Mouse (Mus musculus) adrenal gland, adult 2 months (tissue): ENCODE results near the gene Trip13. TPM values are rescaled to one million over a fixed set of nuclear protein-coding genes. Genes with fewer than 3 reads are reported as not detected.

Source experiments
- DNase-seq: peaks from one replicate; pipeline ENCODE4 v3.0.0; 2021
- long read RNA-seq: library from polyadenylated mRNA; stranded (forward); transcript quantifications from one replicate; pipeline ENCODE4 v2.0.0, GENCODE M21; 2021
- polyA plus RNA-seq: library from polyadenylated mRNA; depleted of rRNA; stranded (reverse); fragments of >200 nt; gene quantifications from 2 replicates; pipeline ENCODE4 v1.2.3, GENCODE M21; 2012; rRNA removed
- total RNA-seq, 2 experiments: library from RNA; stranded (reverse); gene quantifications; 2 replicates each; pipeline ENCODE4 v1.2.3; 2021

Trip13 gene
- total RNA-seq, result 1 to 10 TPM in 1 of 2 experiments, under 1 TPM in 1; 0.69 to 2.2 TPM
- 0.12 TPM in 1 of 2 replicates, not detected in the other for polyA plus RNA-seq
- long read RNA-seq, partial matches to known transcripts, result 0 of 1 reads
- long read RNA-seq, other reads (novel, unspliced or antisense), result 0 of 1 reads

DNA sequence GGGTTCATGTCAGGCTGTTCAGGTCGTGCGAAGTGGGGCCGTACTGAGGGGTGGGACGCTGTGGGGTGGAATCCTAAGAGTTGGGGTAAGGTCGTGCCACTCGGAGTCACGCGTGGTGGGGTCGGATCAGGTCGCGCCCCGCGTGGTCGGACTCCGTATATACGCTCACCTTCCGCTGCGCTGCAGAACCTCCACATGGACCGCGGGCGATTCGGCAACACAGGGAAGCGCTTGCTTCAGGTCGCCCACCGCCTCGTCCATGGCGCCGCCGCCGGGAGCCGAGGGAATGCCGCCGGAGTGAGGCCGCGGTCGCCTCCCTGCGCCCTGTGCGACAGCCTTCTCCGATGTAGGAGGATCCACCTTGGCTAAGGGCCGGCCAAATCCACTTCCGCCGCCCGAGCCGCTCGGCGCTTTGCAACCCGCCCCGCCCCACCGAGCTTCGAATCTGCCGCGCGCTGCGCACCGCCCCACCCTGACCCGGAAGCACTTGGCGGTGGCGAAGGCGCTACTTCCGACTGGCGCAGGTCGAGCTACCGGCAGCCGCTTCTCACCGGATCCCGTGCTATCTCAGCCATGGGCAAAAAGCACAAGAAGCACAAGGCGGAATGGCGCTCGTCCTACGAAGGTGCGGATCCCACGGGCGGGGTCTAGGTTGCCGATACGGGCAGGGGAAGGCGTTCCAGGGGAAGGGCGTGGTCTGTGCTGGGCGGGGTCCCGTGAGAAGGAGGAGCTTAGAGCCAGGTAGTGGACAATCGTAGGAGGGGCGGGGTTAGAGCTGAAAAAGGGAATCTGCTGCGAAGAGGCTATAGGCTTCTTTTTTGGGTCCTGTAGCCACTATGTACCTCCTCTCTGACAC is at the start of gene Trip13, which contains the start of gene Brd9:
TSS of gene Trip13 (minus strand) at position 464 of the 856 bp plus-strand sequence.
TSS of gene Brd9 (plus strand) at position 491 of the 856 bp plus-strand sequence.
- peak; percentile 95 for DNase-seq

DNA sequence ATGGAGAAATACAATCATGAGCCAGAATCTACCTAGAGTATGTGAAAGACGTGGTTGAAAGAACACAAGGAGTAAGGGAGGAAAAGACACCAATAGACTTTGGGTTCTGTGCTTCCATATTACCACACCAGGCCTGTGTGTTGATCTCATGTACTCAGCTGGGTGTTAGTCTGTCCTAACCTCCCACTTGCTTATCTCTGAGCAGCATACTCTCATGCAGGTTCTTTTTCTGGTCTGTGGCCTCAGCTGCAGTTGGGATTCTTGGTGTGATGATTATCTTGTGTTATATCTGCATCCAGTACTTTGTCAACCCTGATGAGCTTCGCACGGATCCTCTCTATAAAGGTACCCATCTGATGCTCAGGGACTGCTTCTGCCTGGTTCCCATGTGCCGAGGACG is 39.4 kb upstream of the Trip13 start:
- DNase-seq, result no peak

DNA sequence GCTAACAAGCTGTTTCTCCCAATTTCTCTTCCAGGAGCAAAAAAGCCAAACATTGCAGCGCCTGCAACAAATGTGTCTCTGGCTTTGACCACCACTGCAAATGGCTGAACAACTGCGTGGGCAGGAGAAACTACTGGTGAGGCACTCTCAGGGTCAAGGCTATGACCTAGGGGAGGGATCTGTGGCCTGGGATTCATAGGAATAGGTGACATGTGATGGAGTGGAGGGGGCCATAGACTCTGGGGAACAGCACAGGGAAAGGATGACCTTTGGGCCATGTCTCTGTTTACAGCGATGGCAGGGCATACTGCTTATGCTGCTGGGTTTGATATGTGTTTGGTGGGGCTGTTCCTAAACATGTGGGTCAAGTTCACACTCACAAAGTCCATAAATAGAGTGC is 36.9 kb upstream of the Trip13 start:
- DNase-seq, result no peak

DNA sequence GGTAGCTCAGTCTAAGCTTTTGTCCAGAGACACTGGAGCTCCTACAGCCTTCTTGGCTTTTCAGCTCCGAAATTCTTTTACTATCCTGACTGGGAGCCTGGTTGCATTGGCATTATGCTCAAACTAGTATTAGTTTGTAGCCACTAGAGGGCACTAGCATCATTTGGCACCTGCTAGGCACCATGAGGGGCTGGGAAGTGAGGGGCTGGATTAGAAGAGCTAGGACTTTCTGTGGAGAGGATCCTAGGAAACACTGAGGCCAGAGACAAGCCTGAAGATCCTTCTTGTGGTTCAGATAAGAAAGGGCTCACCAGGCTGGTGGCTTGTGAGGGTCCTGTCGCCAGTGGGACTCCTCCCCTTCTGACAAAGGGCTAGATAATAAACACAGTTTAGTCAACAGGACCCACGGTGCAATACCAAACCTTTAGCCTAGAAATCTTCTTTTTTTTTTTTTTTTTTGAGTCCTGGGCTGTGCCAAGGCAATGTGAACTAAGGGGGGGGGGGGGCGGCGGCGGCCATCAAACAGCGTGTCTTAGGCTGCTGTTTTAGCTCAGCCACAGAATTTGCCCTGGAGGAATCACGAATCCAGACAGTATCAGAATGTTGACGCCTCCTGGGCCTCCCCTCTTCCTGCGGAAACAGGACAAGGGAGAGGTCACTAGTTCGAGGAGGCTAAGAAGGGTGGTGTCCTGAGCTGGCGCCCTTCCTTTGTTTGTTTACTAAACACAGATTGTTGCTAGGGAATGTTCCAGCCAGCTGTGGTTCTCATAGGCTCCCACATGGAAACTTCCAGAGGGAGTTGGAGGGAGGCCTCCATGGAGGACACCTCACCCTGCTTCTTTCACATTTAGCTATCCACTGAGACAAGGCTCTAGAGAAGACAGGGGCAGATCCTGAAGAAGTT is 33.2 kb upstream of the Trip13 start:
- DNase-seq, result peak; percentile 80

DNA sequence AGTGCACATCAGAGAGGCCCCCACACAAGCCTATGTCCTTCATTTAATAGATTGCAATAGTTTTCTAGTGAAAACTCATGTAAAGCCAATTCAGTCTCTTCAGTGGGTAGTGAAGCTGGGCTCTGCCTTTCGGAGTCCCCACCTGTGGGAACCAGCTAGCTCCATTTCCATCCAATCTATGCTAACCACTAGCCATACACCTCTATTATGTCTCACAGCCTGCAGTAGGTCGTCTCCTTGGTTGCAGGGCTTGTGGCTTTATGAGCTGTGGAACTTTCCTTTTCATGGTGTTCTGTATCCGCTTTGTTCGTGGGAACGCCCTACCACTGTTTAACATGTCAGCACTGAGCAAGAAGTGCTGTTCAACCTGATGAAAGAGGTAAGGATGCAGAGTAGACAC is 26.0 kb upstream of the Trip13 start, which contains the start of gene Zdhhc11:
TSS of gene Zdhhc11 (plus strand) at position 301 of the 400 bp plus-strand sequence.
- no peak for DNase-seq

DNA sequence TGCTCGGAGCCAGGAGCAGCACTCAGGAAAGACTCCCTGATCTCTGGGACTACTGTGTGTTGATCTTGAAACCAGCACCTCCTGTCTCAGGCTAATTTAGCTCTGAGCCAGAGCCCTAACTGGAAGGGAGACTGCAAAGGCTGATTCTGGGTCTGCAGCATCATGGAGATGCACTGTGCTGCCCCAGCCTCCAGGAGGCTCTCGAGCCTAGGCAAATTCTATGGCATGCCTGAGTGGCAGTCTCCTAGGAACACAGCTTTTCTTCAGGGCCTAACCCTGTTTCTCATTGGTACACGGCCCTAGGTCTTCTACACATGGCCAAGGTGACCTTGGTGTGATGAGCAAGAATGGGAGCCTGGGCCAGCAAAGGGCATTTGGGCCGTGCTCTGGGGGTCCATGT is 23.6 kb upstream of the Trip13 start:
- DNase-seq, result no peak

DNA sequence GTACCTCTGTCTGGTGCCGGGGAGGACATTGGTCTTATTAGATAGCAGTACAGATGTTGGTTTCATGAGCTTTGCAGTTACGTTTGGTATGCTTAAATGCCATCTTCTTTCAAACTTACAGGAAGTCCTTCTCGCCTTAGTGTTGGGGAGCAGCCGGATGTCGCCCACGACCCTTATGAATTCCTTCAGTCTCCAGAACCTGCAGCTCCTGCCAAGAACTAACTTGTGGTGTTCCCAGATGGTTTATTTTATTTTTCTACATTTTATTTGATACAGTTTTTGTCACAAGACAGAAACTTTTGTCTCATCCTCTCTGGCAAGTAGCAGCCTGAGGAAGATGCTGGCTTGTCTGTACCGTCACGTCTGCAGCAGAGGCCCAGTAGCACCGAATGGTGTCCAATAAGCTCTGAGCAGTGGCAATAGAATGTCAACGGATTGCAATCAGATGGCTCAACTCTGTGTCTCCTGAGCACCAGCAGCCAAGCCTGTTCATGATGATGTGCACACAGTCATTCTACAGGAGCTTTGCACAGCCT is 22.6 kb upstream of the Trip13 start:
- no peak for DNase-seq

DNA sequence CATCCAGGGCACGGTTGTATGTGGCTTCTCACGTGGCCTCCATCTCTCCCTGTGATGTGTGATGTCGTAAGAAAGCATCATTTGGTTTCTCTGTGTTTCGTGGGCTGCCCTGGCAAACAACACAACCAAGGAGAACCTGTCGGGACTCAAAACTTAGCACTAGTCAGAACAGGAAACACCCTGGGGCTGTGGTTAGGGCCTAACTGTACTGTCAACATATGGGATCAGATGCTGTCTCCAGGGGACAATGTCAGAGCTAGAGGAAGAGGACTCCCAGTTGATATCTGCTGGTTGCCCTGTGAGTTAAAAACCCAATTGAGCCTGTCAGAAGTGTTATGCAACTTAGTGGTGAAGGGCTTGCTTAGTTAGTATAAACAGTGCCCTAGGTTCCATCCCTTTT is 17.9 kb upstream of the Trip13 start:
- no peak for DNase-seq

DNA sequence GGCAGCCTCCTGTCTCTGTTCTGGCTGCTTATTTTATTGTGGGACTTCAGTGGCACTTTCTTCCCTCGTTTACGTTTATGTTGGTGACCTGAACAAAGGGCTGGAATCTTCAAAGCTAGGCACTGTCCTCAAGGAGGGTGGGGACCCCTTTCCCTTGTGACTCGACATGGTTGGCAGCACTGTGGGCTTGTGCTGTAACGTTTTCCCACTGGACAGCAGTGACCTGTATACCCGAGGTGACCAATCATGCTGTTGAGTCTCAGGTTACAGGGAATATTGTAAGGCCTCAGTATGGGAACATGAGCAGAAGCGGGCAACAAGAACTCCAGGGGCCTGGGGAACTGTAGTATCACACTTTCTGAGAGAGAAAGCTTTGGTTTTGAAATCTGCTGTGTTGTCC is 17.1 kb upstream of the Trip13 start:
- DNase-seq, result no peak

DNA sequence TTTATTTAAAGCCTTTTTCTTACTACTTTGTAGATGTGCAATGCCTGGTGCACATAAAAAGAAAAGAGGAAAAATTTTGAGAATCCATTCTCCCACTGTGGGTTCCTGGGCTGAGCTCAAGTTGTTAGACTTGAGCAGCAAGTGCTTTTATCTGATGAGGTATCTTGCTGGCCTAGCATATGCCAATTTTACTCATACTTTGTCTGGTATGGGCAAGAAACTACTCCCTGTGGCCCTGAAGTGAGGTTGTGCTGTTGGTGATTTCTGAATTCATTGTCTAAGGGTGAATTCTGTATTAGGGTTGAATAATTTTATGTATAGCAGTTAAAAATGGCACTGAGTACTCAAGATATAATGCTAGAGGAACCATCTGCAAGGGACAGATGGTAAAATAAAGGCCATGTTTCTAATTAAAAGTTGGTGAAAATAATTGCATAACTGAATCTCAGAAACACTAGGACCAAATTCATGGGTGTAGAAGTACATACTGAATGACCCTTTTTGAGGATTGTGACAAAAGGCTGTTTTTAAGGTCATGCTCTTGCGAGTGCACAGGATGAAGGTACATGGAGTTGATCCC is 16.1 kb upstream of the Trip13 start:
- DNase-seq, result no peak

DNA sequence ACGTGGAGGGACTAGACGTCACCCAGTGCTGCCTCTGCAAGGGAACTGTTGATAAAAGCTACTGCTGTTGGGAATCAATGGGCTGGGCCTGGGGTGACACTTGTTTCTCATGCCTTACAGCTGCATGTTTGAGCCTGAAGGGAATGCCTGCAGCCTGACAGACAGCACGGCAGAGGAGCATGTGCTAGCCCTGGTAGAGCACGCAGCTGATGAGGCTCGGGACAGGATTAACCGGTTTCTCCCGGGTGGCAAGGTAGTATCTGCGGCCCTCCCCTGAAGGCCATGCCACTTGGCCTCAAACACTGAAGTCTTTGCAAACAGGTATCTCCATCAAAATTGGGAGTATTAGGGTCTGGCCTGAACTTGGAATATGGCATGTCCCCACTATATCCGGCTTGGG is 7.0 kb upstream of the Trip13 start:
- DNase-seq, result no peak

DNA sequence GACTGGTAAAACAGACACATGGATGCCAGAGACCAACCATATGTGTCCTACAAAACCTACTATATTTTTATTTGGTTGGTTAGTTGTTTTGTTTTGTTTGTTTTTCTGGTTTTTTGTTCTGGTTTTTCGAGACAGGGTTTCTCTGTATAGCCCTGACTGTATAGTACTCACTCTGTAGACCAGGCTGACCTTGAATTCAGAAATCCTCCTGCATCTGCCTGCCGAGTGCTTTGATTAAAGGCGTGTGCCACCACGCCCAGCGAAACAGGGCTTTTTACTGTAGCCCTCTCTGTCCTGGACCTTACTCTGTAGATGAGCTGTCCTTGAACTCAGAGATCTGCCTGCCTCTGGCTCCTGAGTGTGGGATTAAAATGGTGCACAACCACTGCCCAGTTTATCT is 1.5 kb upstream of the Trip13 start:
- DNase-seq, result no peak

DNA sequence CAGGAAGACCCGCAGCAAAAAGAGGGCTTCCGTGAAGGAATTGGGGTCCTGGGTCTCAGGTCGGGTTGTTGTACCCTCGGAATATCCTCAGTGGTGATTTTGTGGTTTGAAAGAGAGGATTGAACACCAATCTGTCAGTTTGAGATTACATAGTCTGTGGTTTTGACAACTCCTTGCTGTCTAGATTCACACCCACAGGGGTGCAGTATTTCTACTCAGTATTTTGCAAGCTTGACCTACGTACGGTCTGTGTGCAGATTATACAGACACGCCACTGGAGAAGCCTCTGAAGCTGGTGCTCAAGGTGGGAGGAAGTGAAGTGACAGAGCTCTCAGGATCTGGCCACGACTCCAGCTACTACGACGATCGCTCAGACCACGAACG is 585 bp upstream of the Trip13 start:
- DNase-seq, result peak; percentile 4

DNA sequence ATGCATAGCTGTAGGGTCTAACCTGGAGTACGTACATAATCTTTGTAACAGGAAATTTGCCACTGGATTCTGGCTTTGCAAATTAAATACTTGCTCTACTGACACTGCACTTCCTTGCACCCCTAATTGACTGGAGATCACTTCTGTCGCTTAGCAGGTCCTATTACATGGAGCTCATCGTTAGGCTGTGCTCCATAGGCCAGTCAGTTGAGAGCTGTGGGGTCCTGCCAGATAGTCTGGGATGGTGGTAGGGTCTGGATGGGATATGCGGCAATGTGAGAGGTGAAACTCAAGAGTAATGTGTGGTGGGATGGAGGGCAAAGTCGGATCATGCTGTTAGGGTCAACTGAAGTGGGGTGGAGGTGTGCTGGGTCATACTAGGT is 655 bp downstream of the Trip13 start:
- DNase-seq, result no peak

DNA sequence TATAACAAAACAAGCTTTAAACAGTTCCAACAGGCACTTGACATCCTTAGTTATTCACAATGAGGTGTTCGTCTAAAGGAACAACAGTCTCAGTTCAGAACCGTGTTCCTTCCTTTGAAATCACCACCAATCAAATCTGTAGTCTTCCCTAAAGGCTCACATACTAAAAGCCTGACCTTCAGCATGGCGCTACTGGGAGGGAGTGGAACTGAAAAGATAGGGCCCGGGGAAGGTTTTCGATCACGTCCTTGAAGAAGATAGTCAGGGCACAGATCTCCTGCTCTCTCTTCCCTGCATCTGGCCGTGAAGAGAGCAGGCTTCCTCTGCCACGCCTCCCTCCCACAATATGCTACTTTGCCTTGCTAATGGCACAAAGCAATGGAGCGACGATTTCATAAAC is 5.4 kb downstream of the Trip13 start:
- no peak for DNase-seq

DNA sequence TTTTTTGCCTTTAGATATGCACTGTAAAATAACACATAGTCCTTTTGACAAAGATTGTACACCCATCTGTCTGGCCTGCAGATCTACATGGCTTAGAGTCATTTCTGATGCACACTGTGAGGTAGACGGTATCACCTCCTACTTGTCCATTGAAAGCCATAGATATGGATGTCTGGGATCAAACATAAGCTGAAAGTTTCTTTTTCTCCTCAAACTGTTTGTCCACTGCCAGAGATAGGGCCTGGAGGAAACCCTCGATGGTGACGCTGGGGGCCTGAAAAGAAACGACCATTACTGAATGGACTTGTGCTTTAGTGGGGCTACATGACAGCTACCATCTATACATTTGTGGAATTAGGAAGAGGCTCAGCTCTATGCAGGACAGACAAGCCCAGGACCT is 24.5 kb downstream of the Trip13 start:
- no peak for DNase-seq

DNA sequence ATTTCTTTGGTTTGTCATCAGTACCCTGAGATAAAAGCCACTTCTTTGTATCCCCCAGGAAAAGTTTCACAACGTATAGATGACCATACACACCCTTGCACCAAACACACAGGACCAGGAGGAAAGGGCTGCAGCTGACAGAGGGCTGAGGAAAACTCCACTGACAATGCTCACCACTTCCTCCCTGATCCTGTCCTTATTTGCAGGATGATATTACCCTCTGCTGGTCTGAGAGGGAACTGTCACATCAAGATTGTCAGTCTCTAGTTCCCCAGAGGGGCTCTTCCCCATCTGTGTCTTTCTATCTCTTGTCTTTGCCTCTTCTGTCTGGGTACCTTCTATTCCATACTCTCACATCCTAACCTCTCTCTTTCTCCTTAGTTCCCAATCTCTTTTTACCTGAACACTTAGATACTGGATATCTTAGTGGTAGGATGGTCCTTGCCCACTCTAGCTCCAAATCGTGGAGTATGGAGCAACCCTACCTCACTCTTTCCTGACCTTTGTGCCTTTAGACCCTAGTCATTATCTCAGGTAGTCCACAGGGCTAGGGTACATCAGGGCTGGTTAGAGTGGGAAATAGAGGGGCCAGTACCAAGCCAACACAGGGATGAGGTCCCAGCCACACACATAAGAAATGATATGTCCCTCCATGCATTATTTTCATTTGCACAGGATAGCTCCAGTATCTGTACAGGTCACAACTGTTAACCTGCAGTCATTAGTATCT is 29.7 kb downstream of the Trip13 start:
- peak; percentile 34 for DNase-seq

DNA sequence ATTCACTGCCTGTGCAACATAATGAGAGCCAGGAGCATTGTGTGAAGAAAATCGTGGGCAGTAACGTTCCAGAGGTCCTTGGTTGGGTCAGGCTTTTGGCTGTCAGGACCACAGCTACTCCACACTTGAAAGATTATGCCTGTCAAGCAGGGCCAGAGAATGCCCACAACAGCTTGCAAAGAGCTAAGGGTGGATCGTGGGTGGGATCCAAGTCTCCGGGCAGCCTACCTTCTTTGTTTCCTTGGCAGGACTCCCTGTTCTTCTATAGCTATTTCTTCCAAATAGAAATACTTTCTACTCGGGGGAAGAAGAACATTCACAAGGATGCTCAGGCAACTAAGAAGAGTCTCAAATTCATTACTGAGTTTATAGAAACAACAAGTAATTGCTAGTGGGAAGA is 30.4 kb downstream of the Trip13 start:
- no peak for DNase-seq

DNA sequence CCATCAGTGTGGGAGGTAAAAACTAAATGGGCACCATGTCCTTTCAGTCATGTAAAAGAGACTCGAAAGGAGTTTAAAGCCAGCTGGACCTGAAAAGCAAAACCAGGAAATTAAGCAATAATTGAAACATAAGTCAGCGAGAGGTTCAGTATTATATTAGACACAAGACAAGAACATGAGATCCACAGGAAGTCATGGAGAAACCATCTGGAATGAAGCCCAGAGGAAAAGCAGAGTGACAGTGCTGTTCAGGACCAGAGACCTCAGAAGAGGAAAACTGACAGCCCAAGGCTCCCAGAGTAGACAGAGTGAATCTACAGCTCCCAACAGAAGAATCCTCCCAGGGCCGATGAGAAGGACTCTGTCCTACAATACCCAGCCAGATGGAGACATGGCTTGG is 40.0 kb downstream of the Trip13 start:
- no peak for DNase-seq

DNA sequence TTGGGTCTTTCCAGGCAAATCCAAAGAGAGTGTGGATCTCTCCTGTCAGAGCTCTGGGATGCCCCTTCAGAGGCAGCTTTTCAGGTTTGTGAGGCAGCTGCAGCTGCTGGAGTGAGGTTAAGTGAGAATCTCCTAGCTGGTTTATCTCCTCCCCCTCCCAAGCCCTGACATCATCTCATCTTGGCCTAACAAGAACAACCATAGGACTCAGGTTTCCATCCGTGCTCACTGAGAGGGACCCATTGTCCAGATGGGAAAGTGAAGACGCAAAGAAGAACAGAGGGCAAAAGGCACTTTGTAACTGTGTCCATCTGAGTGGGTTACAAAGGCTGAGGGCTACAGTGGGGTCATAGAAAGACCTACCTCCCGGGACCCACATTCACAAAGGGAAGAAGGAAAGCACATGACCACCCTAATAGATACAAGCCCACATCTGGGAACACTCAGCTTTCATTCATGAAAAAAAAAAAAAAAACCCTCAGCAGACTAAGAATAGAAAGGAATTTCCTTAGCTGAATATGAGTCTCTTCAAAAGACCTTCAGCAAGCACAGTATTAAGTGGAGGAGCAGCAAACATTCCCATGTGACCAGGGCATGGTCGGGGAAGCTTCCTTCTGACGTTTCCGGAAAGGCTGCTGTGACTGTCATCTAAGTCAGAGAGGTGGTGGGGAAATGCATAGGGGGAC is 44.9 kb downstream of the Trip13 start:
- peak; percentile 17 for DNase-seq

DNA sequence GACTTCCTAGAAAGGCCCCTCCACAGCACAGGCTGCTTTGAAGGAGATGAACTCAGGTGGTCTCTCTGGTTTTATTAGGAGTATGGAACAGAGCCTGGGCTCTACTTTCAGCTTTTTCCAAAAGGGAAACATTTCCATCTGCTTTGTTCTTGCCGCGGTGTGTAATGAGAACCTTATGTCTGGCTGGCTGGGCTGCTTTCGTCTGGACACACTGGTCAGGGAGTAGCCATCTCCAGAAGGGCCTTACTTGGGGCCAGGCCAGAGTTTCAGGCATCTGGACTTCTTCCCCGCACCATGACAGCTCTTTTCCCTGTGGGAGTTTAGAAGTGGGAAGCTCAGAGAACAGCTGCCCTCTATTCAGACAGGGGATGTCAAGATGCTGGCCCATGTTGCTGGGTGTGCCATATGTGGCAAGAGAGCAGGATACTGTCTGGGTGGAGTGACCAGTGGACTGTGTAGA is 50.1 kb downstream of the Trip13 start:
- peak; percentile 19 for DNase-seq
